Mouse (Mus musculus) thymus, postnatal 4 days (tissue): ENCODE data around the gene Gm37419.

Source experiments
- DNase-seq: peaks from one replicate; pipeline ENCODE4 v3.0.0; 2021

The Gm37419 gene

GRCm38 (mm10) chr16:23988466-23989208 lies at the start of gene Gm37419, which contains the start of gene Bcl6:
Gm37419 (plus strand) TSS chr16:23988482.
Bcl6 (minus strand) TSS chr16:23988852.
- peak; percentile 88 for DNase-seq

GRCm38 (mm10) chr16:23944801-23945200 lies 43.5 kb upstream of the Gm37419 start:
- no peak for DNase-seq

- peak; percentile 70 for DNase-seq
These were observed 40.6 kb upstream of the Gm37419 start for GRCm38 (mm10) chr16:23947654-23948053.

GRCm38 (mm10) chr16:23952101-23952727 lies 36.1 kb upstream of the Gm37419 start:
- DNase-seq, result no peak

- peak; percentile 74 for DNase-seq
These were observed 34.9 kb upstream of the Gm37419 start for GRCm38 (mm10) chr16:23953189-23953958.

- no peak for DNase-seq
These were observed 34.4 kb upstream of the Gm37419 start for GRCm38 (mm10) chr16:23953959-23954260.

- DNase-seq, result no peak
These were observed 29.3 kb upstream of the Gm37419 start for GRCm38 (mm10) chr16:23958938-23959337.

- peak; percentile 70 for DNase-seq
These were observed 25.9 kb upstream of the Gm37419 start for GRCm38 (mm10) chr16:23962401-23962800.

GRCm38 (mm10) chr16:23963896-23964668 lies 24.2 kb upstream of the Gm37419 start:
- DNase-seq, result no peak

GRCm38 (mm10) chr16:23964706-23965367 lies 23.4 kb upstream of the Gm37419 start:
- no peak for DNase-seq

- no peak for DNase-seq
These were observed 22.2 kb upstream of the Gm37419 start for GRCm38 (mm10) chr16:23966066-23966465.

GRCm38 (mm10) chr16:23967301-23967700 lies 21.0 kb upstream of the Gm37419 start:
- peak; percentile 62 for DNase-seq

GRCm38 (mm10) chr16:23968888-23969287 lies 19.4 kb upstream of the Gm37419 start:
- DNase-seq, result no peak

- DNase-seq, result no peak
These were observed 18.4 kb upstream of the Gm37419 start for GRCm38 (mm10) chr16:23969919-23970318.

- no peak for DNase-seq
These were observed 16.0 kb upstream of the Gm37419 start for GRCm38 (mm10) chr16:23972126-23972740.

- DNase-seq, result no peak
These were observed 15.4 kb upstream of the Gm37419 start for GRCm38 (mm10) chr16:23972901-23973300.

- no peak for DNase-seq
These were observed 14.5 kb upstream of the Gm37419 start for GRCm38 (mm10) chr16:23973635-23974367.

GRCm38 (mm10) chr16:23976196-23976595 lies 12.1 kb upstream of the Gm37419 start:
- no peak for DNase-seq

GRCm38 (mm10) chr16:23977732-23978131 lies 10.6 kb upstream of the Gm37419 start:
- no peak for DNase-seq

GRCm38 (mm10) chr16:23978495-23978894 lies 9.8 kb upstream of the Gm37419 start:
- DNase-seq, result no peak

GRCm38 (mm10) chr16:23979446-23979845 lies 8.8 kb upstream of the Gm37419 start:
- DNase-seq, result no peak
